Mouse (Mus musculus) ovary, adult 18-20 months (tissue): ENCODE data around the gene Hcst.
A peak's percentile ranks its signal among the peaks of the same experiment; 100 is the strongest.

Source experiments
- DNase-seq: peaks from one replicate; pipeline ENCODE4 v3.0.0; 2022; ENCODE audit warnings: low spot score, mixed read lengths

Gene Hcst

GRCm38 (mm10) chr7:30434238-30434637 lies 14.6 kb upstream of the Hcst start:
- DNase-seq = no peak

DNA sequence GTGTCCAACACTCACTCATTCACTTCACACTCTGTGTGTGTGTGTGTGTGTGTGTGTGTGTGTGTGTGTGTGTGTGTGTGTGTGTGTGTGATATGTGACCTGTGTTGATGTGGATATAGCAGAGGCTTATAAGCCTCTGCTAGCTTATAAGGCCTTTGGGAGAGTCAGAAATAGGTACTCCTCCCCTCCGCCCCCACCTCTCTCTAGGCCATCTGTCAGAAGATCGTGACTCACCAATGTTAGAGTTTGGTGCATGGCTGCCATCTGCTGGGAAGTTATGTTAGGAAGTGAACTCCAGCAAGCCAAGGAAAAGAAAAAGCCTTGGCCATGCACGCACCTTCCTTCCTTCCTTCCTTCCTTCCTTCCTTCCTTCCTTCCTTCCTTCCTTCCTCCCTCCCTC lies 12.1 kb upstream of the Hcst start:
- DNase-seq = no peak

DNA sequence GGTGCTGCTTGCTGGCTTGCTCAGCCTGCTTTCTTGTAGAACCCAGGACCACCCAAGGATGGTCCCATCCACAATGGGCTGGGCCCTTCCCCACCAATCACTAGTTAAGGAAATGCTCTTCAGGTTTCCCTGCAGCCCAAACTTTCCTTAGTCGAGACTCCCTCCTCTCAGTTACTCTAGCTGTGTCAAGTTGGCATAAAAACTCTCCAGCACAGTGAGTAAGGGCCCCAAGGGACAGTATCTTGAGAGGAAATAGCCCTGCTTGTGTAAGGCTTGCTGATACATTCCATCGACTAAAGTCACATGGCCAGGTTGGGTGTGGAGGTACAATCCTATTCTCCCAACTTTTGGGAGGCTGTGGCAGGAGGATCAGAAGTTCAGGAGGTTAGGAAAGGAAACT lies 10.5 kb upstream of the Hcst start:
- DNase-seq = no peak

DNA sequence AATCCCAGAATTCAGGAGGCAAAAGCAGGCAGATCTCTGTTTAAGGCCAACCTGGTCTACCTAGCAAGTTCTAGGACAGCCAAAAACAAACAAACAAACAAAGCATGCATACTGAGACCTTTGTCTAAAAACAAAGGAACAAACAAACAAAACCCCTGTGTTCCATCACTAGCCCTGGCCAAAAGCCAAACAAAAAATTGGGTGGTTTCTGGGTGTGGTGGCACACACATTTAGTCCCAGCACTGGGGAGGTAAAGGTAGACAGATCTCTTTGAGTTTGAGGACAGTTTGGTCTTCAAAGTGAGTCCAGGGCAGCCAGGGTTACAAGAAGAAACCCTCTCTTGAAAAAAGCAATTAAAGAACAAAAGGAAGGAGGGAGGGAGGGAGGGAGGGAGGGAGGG lies 9.7 kb upstream of the Hcst start:
- DNase-seq = no peak

- DNase-seq = no peak
Measured at GRCm38 (mm10) chr7:30423071-30423641, 3.5 kb upstream of the Hcst start.

GRCm38 (mm10) chr7:30422560-30422959 lies 2.9 kb upstream of the Hcst start:
- DNase-seq = no peak

- peak; percentile 62 for DNase-seq
Measured at GRCm38 (mm10) chr7:30421890-30422435, 2.3 kb upstream of the Hcst start.

GRCm38 (mm10) chr7:30421175-30421889 lies 1.7 kb upstream of the Hcst start, which contains the start of gene Nfkbid:
Gene Nfkbid (plus strand): TSS chr7:30421732.
- peak; percentile 40 for DNase-seq

DNA sequence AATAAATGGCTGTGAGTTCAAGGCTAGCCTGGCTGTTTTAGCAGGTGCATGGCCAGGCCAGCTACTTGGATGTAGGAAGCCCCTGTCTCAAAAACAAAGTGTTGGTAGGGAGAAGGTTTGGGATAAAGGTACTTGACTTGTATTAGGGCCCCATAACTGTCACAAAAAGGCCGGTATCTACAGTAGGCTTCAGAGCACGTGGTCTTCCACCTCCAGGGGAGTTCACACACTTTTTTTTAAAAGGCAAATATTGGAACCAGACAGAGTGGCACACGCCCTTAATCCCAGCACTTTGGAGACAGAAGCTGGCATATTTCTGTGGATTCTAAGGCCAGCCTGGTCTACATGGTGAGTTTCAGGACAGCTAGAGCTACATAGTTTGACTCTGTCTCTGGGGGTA lies 1.0 kb upstream of the Hcst start:
- DNase-seq = no peak

- DNase-seq = no peak
Measured at GRCm38 (mm10) chr7:30417856-30418255, 1.8 kb downstream of the Hcst start.

GRCm38 (mm10) chr7:30413596-30413995 lies 6.1 kb downstream of the Hcst start, which contains the start of gene Tyrobp:
Gene Tyrobp (plus strand): TSS chr7:30413760.
- DNase-seq = no peak

GRCm38 (mm10) chr7:30412735-30413147 lies 6.9 kb downstream of the Hcst start:
- no peak for DNase-seq

DNA sequence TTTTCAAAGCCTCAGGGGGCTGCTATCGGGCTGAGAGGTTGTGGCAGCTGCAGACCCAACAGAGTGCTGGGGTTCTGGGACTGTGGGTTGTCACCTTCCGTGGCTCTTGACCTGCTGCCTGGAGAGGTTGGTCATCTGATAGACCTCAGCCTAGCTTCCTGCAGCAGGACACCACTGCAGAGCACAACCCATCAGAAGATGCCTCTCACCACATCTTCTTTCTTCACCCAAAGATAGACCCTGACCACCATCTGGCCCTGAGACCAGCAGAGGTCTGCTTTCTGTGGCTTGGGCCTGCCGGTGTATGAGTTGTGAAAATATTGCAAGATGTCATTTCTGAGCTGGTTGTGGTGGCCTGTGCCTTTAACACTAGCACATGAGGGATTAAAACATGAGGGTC lies 8.6 kb downstream of the Hcst start:
- no peak for DNase-seq

DNA sequence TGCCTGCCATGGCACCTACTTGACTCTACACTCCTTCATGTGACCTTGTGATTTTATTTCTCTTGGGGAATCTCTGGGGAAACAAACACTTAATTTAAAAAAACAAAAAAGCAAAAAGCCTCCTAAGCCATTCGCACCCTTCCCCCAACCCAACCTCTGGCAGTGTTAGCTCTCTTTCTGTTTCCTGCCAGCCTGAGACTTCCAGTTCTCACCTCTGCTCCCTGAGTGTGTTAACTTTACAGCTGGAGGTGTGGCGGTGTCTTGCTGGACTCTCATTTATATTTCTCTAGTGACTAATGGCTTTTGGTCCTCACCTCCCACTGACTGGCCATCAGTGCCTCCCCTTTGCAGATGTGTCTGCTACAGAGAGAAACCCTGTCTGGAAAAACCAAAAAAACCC lies 9.9 kb downstream of the Hcst start:
- no peak for DNase-seq

GRCm38 (mm10) chr7:30408639-30409038 lies 11.0 kb downstream of the Hcst start:
- no peak for DNase-seq

DNA sequence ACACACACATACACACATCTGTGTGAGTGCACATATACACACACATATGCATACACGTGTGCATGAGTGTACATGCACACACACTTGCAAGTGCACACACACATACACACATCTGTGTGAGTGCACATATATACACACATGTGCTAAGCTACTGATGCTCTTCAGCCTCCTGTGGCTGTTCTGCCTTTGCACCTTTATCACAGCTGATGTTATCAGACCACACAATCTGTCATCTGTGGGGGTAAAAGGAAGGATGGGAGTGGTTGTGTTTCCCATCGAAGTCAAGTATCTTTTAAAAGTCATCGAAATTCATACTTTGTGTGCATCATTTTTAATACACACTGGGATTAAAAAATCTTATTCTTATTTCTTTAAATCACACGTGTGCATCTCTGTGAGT lies 17.3 kb downstream of the Hcst start:
- no peak for DNase-seq

DNA sequence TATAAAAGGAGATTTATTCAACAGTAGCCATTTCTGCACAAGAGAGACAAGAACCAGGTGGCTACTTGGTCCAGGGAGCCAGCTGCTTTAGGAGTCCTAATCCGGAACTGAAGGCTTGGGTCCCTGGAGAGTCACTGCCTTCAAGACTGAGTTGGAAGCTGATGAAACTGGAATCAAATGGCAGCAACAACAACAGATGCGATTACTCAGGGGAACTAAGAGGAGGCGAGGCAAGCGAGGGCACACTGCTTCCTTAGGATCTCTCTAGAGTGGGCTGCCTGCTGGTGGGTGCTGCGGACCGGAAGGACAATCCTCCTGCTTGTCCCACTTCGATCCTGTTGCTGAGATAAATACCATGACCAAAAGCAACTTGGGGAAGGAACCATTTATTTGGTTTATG lies 20.0 kb downstream of the Hcst start:
- DNase-seq = no peak

DNA sequence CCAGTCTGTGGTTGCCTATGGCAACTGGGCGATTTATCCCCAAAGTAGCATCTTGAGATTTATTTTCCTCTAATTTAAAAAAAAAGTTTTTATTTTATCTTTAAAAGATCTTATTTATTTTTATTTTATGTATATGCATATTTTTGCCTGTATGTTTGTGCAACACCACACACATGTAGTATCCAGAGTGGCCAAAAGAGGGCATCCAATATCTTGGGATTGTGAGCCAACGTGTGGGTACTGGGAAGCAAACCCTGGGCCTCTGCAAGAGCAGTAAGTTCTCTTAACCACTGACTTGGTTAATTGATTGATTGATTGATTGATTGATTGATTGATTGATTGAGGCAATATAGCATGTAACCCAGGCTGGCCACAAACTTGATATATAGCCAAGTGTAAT lies 24.8 kb downstream of the Hcst start:
- no peak for DNase-seq

- DNase-seq = no peak
Measured at GRCm38 (mm10) chr7:30394379-30394778, 25.3 kb downstream of the Hcst start.

DNA sequence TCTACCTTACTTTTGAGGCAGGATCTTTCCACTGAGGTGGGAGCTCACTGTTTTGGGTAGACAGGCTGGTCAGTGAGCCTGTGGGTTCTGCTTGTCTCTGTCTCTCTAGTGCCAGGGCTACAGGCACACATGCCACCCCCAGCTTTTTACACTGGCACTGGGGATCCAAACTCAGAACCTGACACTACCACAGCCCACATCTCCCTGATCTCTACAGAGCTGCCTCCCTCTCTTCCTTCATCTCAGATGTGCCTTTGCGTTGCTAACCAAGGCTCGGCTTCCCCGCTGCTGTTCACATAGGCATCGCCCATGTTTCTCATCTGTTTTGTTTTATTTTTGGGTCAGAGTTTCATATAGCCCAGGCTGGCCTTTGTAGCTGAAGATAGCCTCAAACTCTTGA lies 26.0 kb downstream of the Hcst start:
- no peak for DNase-seq

- DNase-seq = no peak
Measured at GRCm38 (mm10) chr7:30392746-30393520, 26.7 kb downstream of the Hcst start.

DNA sequence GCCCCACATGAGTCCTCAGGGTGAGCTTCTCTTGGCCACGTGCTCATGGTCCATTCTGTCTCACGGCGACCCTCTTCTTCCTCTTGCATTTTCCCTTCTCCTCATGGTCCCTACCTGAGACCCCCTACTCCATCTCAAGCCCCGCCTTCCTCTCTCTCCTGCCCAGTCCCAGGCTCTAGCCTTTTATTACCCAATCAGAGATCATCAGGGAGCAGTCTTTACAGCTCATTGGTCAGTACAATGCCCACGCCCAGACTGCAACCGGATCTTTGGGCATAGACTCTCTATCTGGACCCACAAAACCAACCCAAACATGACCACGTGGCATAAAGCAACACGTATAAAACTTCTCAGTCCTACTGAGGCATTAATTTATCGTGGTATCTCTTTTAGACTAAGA lies 35.5 kb downstream of the Hcst start:
- DNase-seq = no peak

- DNase-seq = no peak
Measured at GRCm38 (mm10) chr7:30380061-30380460, 39.6 kb downstream of the Hcst start.
